Mouse (Mus musculus) olfactory bulb, adult 2 months (tissue): Measurements from ENCODE around the gene Atp6v1a. TPM values are rescaled to one million over a fixed set of nuclear protein-coding genes. Genes with fewer than 3 reads are reported as not detected.
A peak's percentile ranks its signal among the peaks of the same experiment; 100 is the strongest.

ENCODE experiments used
- H3K27ac ChIP-seq: fragments of 200-500 bp; 2 replicates; pipeline ENCODE4 v1.5.1; 2012; ENCODE audit warnings: low read depth, low read length; ENCODE audit not compliant: insufficient read depth
- H3K4me1 ChIP-seq: fragments of 200-500 bp; 2 replicates; pipeline ENCODE4 v1.6.1; 2012; ENCODE audit warnings: low read length; ENCODE audit not compliant: control insufficient read depth, insufficient read depth
- H3K4me3 ChIP-seq: fragments of 200-500 bp; 2 replicates; pipeline ENCODE4 v1.5.1; 2012; ENCODE audit warnings: mild to moderate bottlenecking, low read depth, low read length, moderate library complexity; ENCODE audit not compliant: insufficient read depth
- CTCF ChIP-seq: fragments of 200-500 bp; IDR thresholded peaks from 2 replicates; pipeline ENCODE4 v1.5.1; 2012; ENCODE audit warnings: low read depth, mild to moderate bottlenecking, low read length, moderate library complexity; ENCODE audit not compliant: insufficient read depth
- POLR2A ChIP-seq: fragments of 200-500 bp; IDR thresholded peaks from 2 replicates; pipeline ENCODE4 v1.6.1; 2012; ENCODE audit warnings: mild to moderate bottlenecking, low read depth, low read length, moderate library complexity; ENCODE audit not compliant: insufficient read depth
- WGBS: fragments of 180-500 bp; shearing (Covaris S2); methylation state at CpG from one replicate; pipeline ENCODE4 v1.1.7; 2018; 5-methylcytosine and 5-hydroxymethylcytosine counted together
- polyA plus RNA-seq: library from polyadenylated mRNA; stranded (reverse); fragments of >200 nt; gene quantifications from 2 replicates; pipeline ENCODE4 v1.2.4, GENCODE M21; 2012; ENCODE audit warnings: low replicate concordance; ENCODE audit not compliant: missing spikeins, insufficient read depth, insufficient read length

The Atp6v1a gene
- polyA plus RNA-seq, 1 experiment, result 173 TPM

DNA sequence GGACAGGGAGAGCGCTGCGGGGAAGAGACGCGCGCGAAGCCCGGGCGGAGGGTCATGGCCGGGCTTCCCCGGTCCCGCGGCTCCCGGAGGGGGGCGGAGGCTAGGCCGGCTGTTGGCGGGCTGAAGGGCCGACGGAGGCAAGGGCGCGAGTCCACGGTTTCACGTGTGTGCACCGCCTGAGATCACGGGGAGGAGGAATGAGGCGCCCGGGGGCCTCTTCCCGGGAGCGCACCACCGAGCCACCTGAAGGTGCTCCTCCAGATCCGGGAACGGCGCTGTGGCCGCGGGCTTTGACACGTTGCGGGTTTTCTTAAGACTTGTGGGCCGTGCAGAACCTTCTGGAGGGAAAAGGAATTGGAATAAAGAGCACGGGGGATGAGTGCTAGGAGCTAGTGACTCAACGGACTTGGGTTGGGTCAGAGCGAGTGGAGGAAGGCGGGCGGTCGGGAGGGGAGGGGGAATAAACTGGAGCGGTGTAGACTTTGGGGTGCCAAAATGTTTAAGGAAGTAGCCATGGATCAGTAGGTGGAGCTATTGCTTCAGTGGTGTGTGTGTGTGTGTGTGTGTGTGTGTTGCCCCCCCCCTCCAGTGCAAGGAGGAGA is 782 bp upstream of the Atp6v1a start:
- under 1% methylated on average over 44 of the region's 44 CpGs for WGBS
- peak overlapping the region; percentile 6; the same call in 1 of the 2 replicates for H3K27ac ChIP-seq
- H3K4me3 ChIP-seq, result peak overlapping the region; percentile 67
- peaks cover 6% of the 10 kb centered on the region; the same call in 1 of the 2 replicates for H3K4me1 ChIP-seq
- no peak for TF ChIP-seq CTCF
- no peak for TF ChIP-seq POLR2A

DNA sequence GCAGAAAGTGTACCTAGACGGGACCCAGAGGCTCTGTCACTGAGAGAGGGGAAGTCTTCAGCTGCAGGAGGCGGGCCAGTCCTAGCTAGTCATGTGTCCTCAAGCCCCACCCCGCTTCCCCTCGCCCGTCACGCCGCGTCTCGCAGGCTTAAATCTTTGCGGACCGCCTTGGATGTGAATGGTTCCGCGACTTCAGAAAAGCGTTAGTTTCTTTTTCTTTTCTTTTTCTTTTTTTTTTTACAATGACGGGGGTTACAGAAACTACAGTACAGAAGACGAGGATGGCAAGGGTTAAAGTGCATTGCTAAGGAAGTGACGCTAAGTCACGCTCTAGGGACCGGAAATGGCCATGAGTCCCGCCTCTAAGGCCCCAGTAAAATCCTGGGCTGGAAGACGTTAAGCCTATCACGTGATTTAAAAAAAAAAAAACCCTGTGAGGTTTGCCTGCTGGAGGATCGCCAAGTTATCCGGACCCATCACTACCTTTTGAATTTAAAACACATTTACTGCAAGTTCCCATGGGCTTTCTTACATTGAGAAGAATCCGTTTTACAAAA is 448 bp downstream of the Atp6v1a start:
- Histone ChIP-seq H3K4me3 (peak overlapping the region; percentile 71), H3K4me1 (peaks cover 6% of the 10 kb centered on the region; the same call in 1 of the 2 replicates), H3K27ac (peak overlapping the region; percentile 100)
- TF ChIP-seq CTCF, result no peak
- TF ChIP-seq POLR2A, result peak; percentile 29; the same call in 1 of the 2 replicates
- under 1% methylated on average over 25 of the region's 25 CpGs for WGBS

DNA sequence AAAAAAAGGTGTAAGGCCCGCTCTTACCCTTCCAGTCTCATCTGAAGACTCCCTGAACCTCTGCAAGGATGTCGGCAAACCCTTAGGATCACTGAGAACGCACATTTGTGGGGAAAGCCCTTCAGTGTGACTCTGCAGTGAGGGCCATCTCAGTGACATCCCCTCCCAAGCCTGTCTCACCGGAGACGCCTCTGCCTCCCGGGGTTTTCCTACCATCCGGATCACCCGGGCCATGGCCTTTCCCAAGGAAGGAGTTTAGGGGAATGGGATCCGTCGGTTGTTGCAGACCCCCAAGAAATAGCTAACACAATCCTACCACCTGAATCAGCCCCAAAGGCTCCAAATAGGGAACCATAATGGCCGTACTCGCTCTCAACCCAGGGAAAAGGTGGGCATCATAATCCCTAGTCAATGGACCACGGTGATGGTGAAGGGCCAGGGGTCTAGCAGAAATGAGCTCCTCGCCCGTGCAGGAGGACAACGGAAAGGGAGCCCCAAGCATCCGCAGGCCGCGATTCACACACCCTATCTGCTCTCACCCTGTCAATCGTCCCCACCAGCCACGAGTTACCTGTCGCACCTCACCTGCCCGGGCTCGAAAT is 1.0 kb downstream of the Atp6v1a start:
- peak overlapping the region; percentile 71 for H3K4me3 ChIP-seq
- TF ChIP-seq POLR2A, result no peak
- no peak for TF ChIP-seq CTCF
- 1% methylated on average over 24 of the region's 24 CpGs for WGBS

DNA sequence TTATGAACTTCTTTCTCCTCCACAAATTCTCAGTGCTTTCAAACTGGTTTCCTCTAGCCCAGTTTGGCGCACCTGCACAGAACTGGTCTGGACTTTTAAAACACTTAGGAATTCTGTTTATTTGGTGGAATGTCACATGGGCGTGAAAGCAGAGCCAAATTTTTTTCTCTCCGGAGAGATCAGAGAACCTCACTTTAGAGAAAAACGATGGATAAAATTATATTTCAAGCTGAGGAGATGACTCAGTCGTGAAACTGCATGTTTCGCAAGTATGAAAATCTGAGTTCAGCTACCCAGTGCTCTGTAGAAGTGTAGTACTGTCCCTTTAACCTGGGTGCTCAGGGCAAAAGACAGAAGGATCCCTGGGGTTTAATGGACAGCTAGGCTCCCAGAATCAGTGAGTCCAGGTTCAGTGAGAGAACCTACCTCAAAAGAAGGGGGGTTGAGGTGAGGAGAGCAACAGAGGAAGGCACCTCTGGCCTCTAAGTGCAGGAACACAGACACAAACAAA is 2.9 kb downstream of the Atp6v1a start:
- H3K4me3 ChIP-seq, result no peak overlapping the region
- 58% methylated on average over 6 of the region's 6 CpGs for WGBS
- TF ChIP-seq CTCF, result no peak
- TF ChIP-seq POLR2A, result no peak
- H3K4me1 ChIP-seq, result peaks cover 6% of the 10 kb centered on the region; the same call in 1 of the 2 replicates
- H3K27ac ChIP-seq, result no peak overlapping the region

More for the DNA sequence above, 1.0 kb downstream of the Atp6v1a start:
- Histone ChIP-seq H3K27ac (peak overlapping the region; percentile 93), H3K4me1 (peaks cover 6% of the 10 kb centered on the region; the same call in 1 of the 2 replicates)

- H3K4me1 ChIP-seq, result peaks cover 4% of the 10 kb centered on the region; the same call in 1 of the 2 replicates
- TF ChIP-seq CTCF, result no peak
- no peak for TF ChIP-seq POLR2A
- H3K27ac ChIP-seq, result no peak overlapping the region
- H3K4me3 ChIP-seq, result no peak overlapping the region
- 87% methylated on average over 3 of the region's 3 CpGs for WGBS
Observed at GRCm38 (mm10) chr16:44133187-44133586, 6.3 kb downstream of the Atp6v1a start.

- Histone ChIP-seq H3K27ac (no peak overlapping the region), H3K4me3 (no peak overlapping the region), H3K4me1 (peaks cover 2% of the 10 kb centered on the region; the same call in 1 of the 2 replicates)
- TF ChIP-seq POLR2A, result no peak
- TF ChIP-seq CTCF, result no peak
- WGBS, result 80% methylated on average over 4 of the region's 4 CpGs
Observed at GRCm38 (mm10) chr16:44132300-44132699, 7.2 kb downstream of the Atp6v1a start.

- no peak for TF ChIP-seq CTCF
- no peak for TF ChIP-seq POLR2A
- 74% methylated on average over 4 of the region's 4 CpGs for WGBS
- Histone ChIP-seq H3K4me3 (no peak overlapping the region), H3K4me1 (peaks cover 10% of the 10 kb centered on the region), H3K27ac (no peak overlapping the region)
Observed at GRCm38 (mm10) chr16:44126437-44126836, 13.1 kb downstream of the Atp6v1a start.

DNA sequence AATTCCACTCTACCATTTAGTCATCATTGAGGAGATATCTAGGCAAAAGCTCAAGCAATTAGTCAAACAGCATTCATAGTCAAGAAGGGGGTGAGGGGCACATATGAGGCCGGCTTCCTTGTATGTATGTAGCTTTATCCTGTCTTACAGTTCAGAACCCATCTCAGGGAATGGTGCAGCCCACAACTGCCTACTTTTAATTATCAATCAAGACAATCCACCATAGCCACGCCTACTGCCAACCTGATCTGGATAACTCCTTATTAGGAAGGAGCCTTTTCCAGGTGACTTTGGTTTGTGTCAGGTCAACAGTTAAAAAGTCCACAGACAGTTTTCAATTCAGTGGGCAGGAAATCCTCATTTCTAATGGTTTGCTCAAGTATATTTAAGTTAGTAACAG is 14.1 kb downstream of the Atp6v1a start:
- 86% methylated on average over 2 of the region's 2 CpGs for WGBS
- Histone ChIP-seq H3K4me3 (no peak overlapping the region), H3K4me1 (peaks cover 10% of the 10 kb centered on the region), H3K27ac (no peak overlapping the region)
- TF ChIP-seq CTCF (no peak), POLR2A (no peak)

DNA sequence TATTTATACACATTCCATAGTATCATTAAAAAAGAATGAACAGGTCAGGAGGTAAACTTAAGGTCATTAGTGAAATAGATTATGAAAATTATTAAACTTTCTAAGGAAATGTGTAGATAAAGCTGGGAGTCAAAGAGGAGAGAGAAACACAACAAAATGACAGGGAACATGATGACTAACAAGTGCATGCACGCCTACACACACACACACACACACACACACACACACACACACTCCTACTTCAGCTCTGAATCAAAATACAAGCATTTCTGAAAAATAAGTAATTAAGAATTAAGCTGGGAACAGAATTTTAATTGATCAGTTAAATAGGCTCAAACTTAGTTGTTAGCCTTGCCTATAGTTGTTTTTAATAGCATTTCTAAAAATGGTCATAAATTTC is 14.8 kb downstream of the Atp6v1a start:
- TF ChIP-seq POLR2A (no peak), CTCF (no peak)
- 54% methylated on average over 1 of the region's 1 CpGs for WGBS
- Histone ChIP-seq H3K4me1 (peaks cover 10% of the 10 kb centered on the region), H3K4me3 (no peak overlapping the region), H3K27ac (no peak overlapping the region)
